Mouse (Mus musculus) stomach, postnatal 0 days (tissue): ENCODE measurements around the gene Wdr34. TPM values are rescaled to one million over a fixed set of nuclear protein-coding genes. Genes with fewer than 3 reads are reported as not detected.

Experiments
- ATAC-seq: fragments of 200-750 bp; cut with Nextera tagmentation; 2 replicates; pipeline ENCODE4 v1.8.0; 2017; ENCODE audit not compliant: low FRiP score, low TSS enrichment
- DNase-seq: peaks from one replicate; pipeline ENCODE4 v3.0.0-alpha.2; 2016; ENCODE audit warnings: low spot score
- H3K27ac ChIP-seq: fragments of 300-500 bp; sonication (generic); replicated peaks from 2 replicates; pipeline ENCODE4 v1.5.1; 2014; ENCODE audit warnings: mild to moderate bottlenecking, control low read depth
- H3K27me3 ChIP-seq: fragments of 300-500 bp; sonication (generic); 2 replicates; pipeline ENCODE4 v1.6.1; 2014; ENCODE audit warnings: low read length; ENCODE audit not compliant: control insufficient read depth, insufficient read depth
- H3K36me3 ChIP-seq: fragments of 300-500 bp; sonication (generic); 2 replicates; pipeline ENCODE4 v1.6.1; 2014; ENCODE audit warnings: low read length, mixed read lengths; ENCODE audit not compliant: control insufficient read depth, insufficient read depth
- H3K4me1 ChIP-seq: fragments of 300-500 bp; sonication (generic); replicated peaks from 2 replicates; pipeline ENCODE4 v1.6.1; 2014; ENCODE audit warnings: antibody characterized with exemption; ENCODE audit not compliant: control insufficient read depth, insufficient read depth
- H3K4me2 ChIP-seq: fragments of 300-500 bp; sonication (generic); replicated peaks from 2 replicates; pipeline ENCODE4 v1.6.1; 2014; ENCODE audit warnings: low read depth, mild to moderate bottlenecking, control low read depth, moderate library complexity
- H3K4me3 ChIP-seq: fragments of 300-500 bp; sonication (generic); 2 replicates; pipeline ENCODE4 v1.5.1; 2014; ENCODE audit warnings: low read depth, low read length, control low read depth
- H3K9ac ChIP-seq: fragments of 300-500 bp; sonication (generic); 2 replicates; pipeline ENCODE4 v1.6.1; 2014; ENCODE audit warnings: mild to moderate bottlenecking, low read length, control low read depth, mixed read lengths
- H3K9me3 ChIP-seq: fragments of 300-500 bp; sonication (generic); 2 replicates; pipeline ENCODE4 v1.6.1; 2016; ENCODE audit warnings: low read length; ENCODE audit not compliant: control insufficient read depth
- CTCF ChIP-seq: IDR thresholded peaks from 2 replicates; pipeline ENCODE4 v1.5.1; 2016; ENCODE audit warnings: antibody characterized with exemption, low read depth, mild to moderate bottlenecking, moderate library complexity
- EP300 ChIP-seq: optimal IDR thresholded peaks from 2 replicates; pipeline ENCODE3; 2016; ENCODE audit warnings: antibody characterized with exemption
- WGBS: fragments of 180-500 bp; shearing (Covaris S2); extraction: QIAGEN DNeasy Blood & Tissue Kit; methylation state at CpG from one replicate; pipeline ENCODE4 v1.1.7; 2014; 5-methylcytosine and 5-hydroxymethylcytosine counted together
- polyA plus RNA-seq: library from polyadenylated mRNA; unstranded; fragments of >200 nt; fragmentation: Nextera tagmentation; extraction: Ambion mirVana; gene quantifications from 2 replicates; pipeline ENCODE4 v1.2.1, GENCODE M21; 2015

The Wdr34 gene
- polyA plus RNA-seq, 1 experiment from 2014 or later, result 10.9 TPM

GRCm38 (mm10) chr2:30064298-30064697, 15.6 kb upstream of the Wdr34 start:
- H3K27ac ChIP-seq, result peak overlapping the region; percentile 93
- H3K4me3 ChIP-seq, result no peak overlapping the region
- 31% methylated on average over 3 of the region's 3 CpGs for WGBS
- H3K9me3 ChIP-seq, result no peaks in the 10 kb centered on the region
- H3K9ac ChIP-seq, result peak overlapping the region; percentile 31; the same call in 1 of the 2 replicates
- H3K36me3 ChIP-seq, result no peaks in the 10 kb centered on the region
- peaks cover 2% of the 10 kb centered on the region; the same call in 1 of the 2 replicates for H3K4me1 ChIP-seq
- no peak for TF ChIP-seq CTCF
- TF ChIP-seq EP300, result no peak
- ATAC-seq (no peak), DNase-seq (no peak)
- no peaks in the 10 kb centered on the region for H3K27me3 ChIP-seq
- peak overlapping the region; percentile 91; the same call in 1 of the 2 replicates for H3K4me2 ChIP-seq

- H3K36me3 ChIP-seq, result no peaks in the 10 kb centered on the region
- no peaks in the 10 kb centered on the region for H3K9me3 ChIP-seq
- ATAC-seq (no peak), DNase-seq (peak; percentile 40)
- TF ChIP-seq CTCF (no peak), EP300 (no peak)
- peaks cover 2% of the 10 kb centered on the region; the same call in 1 of the 2 replicates for H3K4me1 ChIP-seq
- H3K4me2 ChIP-seq, result peak overlapping the region; percentile 91
- H3K9ac ChIP-seq, result peak overlapping the region; percentile 75; the same call in 1 of the 2 replicates
- H3K27me3 ChIP-seq, result no peaks in the 10 kb centered on the region
- 17% methylated on average over 2 of the region's 3 CpGs for WGBS
- H3K27ac ChIP-seq, result peak overlapping the region; percentile 93
- peak overlapping the region; percentile 54 for H3K4me3 ChIP-seq
These were observed 15.1 kb upstream of the Wdr34 start for GRCm38 (mm10) chr2:30063791-30064190.

GRCm38 (mm10) chr2:30063235-30063634, 14.6 kb upstream of the Wdr34 start:
- H3K4me2 ChIP-seq, result peak overlapping the region; percentile 91
- H3K4me3 ChIP-seq, result peak overlapping the region; percentile 54
- no peak for ATAC-seq
- no peak for DNase-seq
- H3K27me3 ChIP-seq, result no peaks in the 10 kb centered on the region
- H3K27ac ChIP-seq, result peak overlapping the region; percentile 93
- no peaks in the 10 kb centered on the region for H3K9me3 ChIP-seq
- peak overlapping the region; percentile 75; the same call in 1 of the 2 replicates for H3K9ac ChIP-seq
- peaks cover 2% of the 10 kb centered on the region; the same call in 1 of the 2 replicates for H3K4me1 ChIP-seq
- no peak for TF ChIP-seq CTCF
- no peak for TF ChIP-seq EP300
- WGBS, result 6% methylated on average over 8 of the region's 8 CpGs
- no peaks in the 10 kb centered on the region for H3K36me3 ChIP-seq

GRCm38 (mm10) chr2:30062249-30063093, 13.8 kb upstream of the Wdr34 start:
- Histone ChIP-seq H3K4me1 (peaks cover 2% of the 10 kb centered on the region; the same call in 1 of the 2 replicates), H3K4me2 (peak overlapping the region; percentile 91), H3K9ac (peak overlapping the region; percentile 75), H3K27me3 (no peaks in the 10 kb centered on the region), H3K27ac (peak overlapping the region; percentile 93), H3K4me3 (peak overlapping the region; percentile 54), H3K9me3 (no peaks in the 10 kb centered on the region), H3K36me3 (no peaks in the 10 kb centered on the region)
- ATAC-seq (peak; percentile 50), DNase-seq (peak; percentile 77)
- TF ChIP-seq EP300, result no peak
- TF ChIP-seq CTCF, result peak; percentile 18; the same call in 1 of the 2 replicates
- under 1% methylated on average over 40 of the region's 40 CpGs for WGBS

GRCm38 (mm10) chr2:30061215-30062166, 12.8 kb upstream of the Wdr34 start:
- Histone ChIP-seq H3K4me3 (peak overlapping the region; percentile 54), H3K4me1 (peaks cover 2% of the 10 kb centered on the region; the same call in 1 of the 2 replicates), H3K36me3 (no peaks in the 10 kb centered on the region), H3K9me3 (no peaks in the 10 kb centered on the region), H3K4me2 (peak overlapping the region; percentile 91), H3K27ac (peak overlapping the region; percentile 93), H3K9ac (peak overlapping the region; percentile 75), H3K27me3 (no peaks in the 10 kb centered on the region)
- TF ChIP-seq EP300 (no peak), CTCF (no peak)
- 7% methylated on average over 37 of the region's 37 CpGs for WGBS
- peak; percentile 55 for DNase-seq
- no peak for ATAC-seq
